Mouse (Mus musculus) bone marrow, adult 2 months (tissue): ENCODE measurements around the gene Cdca5.

ENCODE experiments used
- CTCF ChIP-seq: fragments of 200-500 bp; IDR thresholded peaks from 2 replicates; pipeline ENCODE4 v1.5.1; 2011; ENCODE audit warnings: low read length, control low read depth; ENCODE audit not compliant: control insufficient read depth, insufficient read depth
- POLR2A ChIP-seq: fragments of 200-500 bp; IDR thresholded peaks from 2 replicates; pipeline ENCODE4 v1.6.1; 2011; ENCODE audit warnings: low read depth, mild to moderate bottlenecking, control low read depth, low read length, borderline replicate concordance; ENCODE audit not compliant: control insufficient read depth

- TF ChIP-seq CTCF = no peak
- no peak for TF ChIP-seq POLR2A
These were observed 17.5 kb downstream of the Cdca5 start for GRCm38 (mm10) chr19:6102169-6102853.
